Mouse (Mus musculus) adrenal gland, adult 18-20 months (tissue): ENCODE measurements around the gene Shroom1. TPM values are rescaled to one million over a fixed set of nuclear protein-coding genes. Genes with fewer than 3 reads are reported as not detected.

Experiments
- DNase-seq, 2 experiments: peaks; one replicate each; pipeline ENCODE4 v3.0.0; 2021 to 2022; ENCODE audit warnings: low spot score in 2 of 2
- total RNA-seq, 2 experiments: library from RNA; stranded (reverse); gene quantifications; 1 replicate in 1 of 2; 2 replicates in 1 of 2; pipeline ENCODE4 v1.2.3; 2021

Gene Shroom1
- total RNA-seq, 2 experiments from 2014 or later: 3.7 to 10.9 TPM

DNA sequence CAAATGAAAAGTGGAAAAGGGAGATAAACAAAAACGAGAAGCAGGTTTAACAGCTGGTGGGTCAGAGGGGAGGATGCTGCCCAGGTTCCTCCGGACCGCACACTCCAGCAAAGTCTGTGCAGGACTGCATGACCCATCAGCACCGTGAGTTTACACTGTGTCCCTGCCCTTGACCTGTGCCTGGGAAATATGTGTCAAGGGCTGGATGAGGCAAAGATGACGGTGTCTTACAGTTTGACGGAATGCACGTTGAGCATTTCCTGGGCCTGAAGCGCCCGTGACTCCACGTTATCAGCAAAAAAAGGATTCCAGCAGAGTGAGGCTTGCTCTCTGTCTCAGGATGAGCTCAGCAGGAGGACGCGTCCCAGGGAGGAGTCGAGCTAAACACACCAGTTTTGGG, 11.4 kb upstream of the Shroom1 start:
- DNase-seq: no peak

DNA sequence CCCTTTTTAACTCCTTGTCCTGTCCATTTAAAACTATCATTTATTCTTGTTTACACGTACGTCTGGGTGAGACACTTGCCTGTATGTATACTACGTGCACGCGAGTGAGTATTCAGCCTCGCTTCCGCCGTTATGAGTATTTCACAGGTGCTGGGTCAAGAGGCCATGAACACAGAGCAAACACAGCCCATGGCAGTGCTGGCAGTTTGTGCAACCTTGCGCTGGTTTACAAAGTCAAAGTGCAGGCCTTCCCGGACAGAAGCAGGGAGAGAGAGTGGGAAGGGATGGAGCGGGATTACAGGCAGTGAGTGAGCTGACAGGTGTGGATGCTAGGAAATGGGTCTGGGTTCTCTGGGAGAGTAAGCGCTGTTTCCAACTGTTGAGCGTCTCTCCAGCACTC, 10.8 kb upstream of the Shroom1 start:
- no peak for DNase-seq

DNA sequence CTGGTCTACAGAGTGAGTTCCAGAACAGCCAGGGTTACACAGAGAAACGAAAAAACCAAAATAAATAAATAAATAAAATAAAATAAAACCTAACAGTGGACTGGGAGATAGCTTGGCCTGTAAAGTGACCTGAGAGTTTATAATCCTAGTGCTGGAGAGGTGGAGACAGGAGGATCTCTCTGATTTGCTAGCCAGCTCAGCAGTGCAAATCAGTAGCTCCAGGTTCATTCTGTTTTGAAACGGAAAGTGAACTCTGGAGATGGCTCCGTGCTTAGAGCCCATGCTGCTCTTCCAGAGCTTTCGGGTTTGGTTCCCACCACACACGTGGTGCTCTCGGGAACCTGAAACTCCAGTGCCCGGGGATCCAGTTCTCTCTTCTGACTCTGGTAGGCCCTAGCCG, 9.0 kb upstream of the Shroom1 start:
- DNase-seq: no peak

DNA sequence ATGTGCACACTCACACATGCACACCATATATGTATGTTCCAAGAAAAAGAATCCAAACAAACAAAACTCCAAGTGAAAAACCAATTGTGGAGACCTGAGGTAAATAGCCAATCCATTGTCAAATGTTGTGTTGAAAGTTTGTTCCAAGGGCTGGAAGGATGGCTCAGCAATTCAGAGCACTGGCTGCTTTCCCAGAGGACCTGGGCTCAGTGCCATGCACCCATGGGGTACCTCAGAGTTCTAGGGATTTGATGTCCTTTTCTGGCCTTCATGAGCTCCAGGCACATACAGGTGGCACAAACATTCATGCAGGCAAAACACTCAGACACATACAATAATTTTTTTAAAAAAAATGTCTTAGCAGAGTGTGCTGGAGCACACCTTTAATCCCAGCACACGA, 8.5 kb upstream of the Shroom1 start:
- peak; percentile 49 for DNase-seq

DNA sequence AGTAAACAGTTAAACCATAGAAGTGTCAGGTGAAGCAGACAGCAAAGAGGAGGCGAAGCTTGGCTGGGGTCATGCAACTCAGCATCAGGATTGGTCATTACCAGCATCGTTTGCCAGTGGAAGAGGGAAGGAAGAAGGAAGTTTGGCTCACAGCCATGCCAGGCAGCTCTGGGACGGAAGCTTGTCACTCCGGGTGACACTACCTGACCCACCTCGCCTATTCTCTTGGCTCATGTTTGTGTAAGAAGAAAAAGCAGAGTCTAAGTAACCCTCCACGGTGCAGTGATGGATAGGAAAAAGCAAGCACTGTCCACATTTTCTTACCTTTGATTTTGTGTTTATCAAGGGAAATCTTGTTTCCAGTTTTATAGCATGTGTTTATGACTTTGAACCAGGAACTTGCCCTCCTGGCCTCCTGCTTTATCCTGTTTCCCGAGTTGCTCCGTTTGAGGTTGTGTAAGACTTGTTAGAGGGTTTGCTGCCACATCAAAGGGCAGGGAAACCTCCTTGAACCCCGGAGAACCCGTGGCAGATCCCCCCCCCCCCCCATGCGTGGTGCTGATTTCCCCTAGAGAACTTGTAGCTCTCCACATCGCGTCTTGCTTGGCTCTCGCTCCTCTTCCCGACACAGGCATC, 6.8 kb upstream of the Shroom1 start:
- no peak for DNase-seq

DNA sequence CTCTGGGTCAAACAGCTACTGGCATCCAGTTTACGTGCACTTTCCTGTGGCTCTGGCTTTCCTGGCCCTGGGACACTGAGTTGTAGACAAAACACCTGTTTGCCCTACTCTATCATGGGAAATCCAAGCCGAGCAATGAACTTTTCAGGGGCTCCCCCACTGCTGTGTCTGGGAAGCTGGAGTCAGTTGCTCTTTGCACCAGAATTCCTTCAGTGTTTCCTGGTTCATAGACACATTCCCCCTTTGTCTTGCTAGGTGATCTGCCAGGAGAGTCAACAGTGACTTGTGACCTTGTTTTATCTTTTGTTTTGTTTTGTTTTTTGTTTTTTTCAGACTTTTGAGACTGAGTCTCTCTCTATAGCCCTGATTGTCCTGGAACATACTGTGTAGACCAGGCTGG, 5.6 kb upstream of the Shroom1 start:
- no peak for DNase-seq

DNA sequence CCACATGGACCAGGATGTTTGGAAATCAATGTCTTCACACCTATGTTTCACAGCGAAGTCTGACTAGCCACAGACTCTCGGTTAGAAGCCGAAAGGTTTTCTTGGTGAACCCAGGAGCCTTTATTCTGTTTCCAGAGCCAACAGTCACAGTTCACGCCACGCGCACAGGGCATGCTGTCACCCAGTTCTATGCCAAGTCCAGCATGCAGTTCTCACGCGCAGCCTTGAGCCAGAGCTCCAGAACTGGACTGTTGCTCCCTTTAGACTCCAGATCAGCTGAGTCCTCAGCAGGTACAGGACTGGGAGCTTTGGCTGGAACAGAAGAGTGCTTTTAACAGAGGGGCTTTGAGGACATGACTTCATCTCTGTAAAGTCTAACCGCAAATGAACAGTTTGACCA, 4.6 kb upstream of the Shroom1 start:
- DNase-seq: no peak

DNA sequence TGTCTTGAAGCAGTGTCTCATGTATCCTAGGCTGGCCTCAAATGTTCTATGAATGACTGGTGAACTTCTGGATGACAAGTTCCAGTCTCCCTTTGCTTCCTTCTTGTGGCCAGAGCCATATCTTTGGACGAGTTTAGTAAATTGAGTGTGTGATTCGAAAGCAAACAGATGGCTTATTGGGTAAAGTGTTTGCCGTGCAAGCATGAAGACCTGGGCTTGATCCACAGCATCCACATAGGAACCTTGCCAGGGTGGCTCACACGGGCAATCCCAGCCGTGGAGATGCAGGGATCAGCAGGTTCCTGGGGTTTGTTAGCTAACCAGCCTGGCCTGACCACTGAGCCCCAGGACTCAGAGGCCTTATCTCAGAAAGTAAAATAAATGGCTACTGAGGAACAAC, 4.0 kb upstream of the Shroom1 start:
- no peak for DNase-seq

DNA sequence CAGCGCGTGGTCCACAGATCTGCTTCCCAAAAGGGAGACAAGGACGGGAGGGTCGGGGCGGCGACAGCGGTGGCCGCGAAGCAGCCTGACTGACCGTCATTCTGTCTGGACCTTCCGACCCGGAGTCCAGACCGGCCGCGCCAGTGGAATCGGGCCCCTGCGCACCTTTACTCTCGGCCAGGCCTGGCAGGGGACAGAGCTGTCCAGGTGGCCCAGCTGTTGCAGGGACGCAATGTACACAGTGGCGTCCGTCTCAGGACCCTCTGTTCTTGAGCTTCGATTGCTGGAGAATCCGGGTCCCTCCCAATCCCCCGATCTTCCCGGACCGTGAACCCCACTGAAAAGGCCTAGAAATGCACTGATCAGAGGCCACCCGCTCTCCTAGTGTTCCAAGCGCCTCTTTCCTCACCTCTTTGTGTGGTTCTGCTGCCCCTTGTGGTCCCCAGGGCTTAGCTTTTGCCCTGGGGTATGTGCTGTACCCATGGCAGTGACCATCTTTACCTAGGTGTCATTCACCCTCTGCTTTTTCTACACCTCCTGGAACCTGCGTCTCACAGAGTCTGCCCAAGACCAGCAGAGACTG, 458 bp downstream of the Shroom1 start:
- DNase-seq: no peak

DNA sequence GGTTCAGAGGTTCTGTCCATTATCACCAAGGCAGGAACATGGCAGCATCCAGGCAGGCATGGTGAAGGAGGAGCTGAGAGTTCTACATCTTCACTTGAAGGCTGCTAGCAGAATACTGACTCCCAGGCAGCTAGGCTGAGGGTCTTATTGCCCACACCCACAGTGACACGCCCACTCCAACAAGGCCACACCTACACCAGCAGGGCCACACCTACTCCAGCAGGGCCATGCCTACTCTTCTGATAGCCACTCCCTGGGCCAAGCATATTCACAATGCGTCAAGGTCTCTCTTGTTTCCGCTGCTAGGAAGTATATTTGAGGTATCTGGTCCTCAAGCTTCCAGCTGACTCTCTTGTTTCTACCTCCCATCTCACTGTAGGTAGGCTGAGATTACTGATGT, 2.0 kb downstream of the Shroom1 start:
- no peak for DNase-seq

DNA sequence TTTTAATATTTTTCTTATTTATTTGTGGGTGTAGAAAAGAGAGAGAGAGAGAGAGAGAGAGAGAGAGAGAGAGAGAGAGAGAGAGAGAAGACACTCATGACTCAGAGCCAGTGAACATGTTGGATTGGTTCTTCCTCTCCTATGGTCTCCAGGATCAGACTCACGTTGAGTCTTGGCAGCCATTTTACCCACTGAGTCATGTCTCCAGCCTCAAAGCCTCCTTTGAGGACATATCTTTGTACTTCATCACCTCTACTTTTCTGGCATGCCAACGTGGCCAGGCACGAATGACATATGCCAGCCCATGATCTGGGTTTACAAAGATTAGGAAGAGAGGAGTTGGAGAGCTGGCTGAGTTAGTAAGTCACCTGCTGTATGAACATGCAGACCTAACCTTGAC, 3.2 kb downstream of the Shroom1 start:
- DNase-seq: no peak

DNA sequence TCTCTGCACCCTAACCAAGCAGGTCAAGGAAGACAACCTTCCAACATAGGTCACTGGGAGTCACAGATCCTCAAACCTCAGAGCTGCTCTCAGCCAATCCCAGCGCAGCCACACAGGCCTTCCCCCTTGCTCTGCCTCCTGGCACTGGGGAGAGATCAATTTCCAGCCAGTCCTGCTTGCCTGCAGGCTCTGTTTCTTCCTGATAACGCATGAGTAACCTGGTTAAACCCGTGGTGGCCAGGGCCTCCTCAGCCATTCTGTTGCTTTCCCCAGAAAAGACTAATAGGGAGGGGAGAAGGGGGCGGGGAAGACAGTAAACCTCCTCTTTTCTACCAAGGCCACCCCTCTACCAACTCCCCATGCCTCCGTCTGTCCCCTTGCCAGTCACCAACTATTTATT, 4.7 kb downstream of the Shroom1 start:
- no peak for DNase-seq

DNA sequence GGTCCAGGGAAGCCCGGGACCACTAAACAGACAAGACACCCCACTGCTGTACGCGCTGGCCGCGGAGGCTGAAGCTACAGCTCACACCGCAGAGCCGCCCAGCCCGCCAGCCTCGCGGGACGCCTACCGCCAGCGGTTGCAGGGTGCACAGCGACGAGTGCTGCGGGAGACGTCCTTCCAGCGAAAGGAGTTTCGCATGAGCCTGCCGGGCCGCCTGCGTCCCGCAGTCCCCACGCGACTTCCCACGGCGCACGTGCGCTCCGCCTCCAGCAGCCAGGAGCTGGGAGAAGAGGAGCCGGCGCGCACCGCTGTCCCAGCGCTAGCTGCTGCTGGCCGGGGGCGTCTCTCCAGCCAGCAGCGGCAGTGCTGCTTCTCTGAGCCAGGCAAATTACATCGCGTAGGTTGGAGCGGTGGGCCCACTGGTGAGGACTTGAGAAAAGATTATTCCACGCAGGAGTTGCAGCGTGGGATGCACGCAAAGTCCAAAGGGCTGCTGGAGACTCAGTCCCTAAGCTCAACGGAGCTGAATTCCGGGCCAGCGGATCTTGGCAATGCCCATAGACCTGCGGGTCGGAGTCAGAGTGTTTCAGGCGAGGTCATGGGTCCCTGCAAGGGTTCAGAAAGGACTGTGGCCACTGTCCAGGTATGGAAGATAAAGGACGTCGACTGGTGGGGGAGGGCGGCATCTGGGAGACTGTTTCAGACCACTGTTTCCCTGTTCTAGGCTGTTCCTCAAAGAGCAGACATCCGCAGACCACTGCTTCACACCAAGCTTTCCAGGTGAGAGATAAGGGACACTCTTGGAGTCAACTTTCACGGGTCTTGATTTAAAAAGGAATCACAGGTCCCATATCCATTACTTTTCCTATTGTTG, 6.8 kb downstream of the Shroom1 start:
- DNase-seq: no peak

DNA sequence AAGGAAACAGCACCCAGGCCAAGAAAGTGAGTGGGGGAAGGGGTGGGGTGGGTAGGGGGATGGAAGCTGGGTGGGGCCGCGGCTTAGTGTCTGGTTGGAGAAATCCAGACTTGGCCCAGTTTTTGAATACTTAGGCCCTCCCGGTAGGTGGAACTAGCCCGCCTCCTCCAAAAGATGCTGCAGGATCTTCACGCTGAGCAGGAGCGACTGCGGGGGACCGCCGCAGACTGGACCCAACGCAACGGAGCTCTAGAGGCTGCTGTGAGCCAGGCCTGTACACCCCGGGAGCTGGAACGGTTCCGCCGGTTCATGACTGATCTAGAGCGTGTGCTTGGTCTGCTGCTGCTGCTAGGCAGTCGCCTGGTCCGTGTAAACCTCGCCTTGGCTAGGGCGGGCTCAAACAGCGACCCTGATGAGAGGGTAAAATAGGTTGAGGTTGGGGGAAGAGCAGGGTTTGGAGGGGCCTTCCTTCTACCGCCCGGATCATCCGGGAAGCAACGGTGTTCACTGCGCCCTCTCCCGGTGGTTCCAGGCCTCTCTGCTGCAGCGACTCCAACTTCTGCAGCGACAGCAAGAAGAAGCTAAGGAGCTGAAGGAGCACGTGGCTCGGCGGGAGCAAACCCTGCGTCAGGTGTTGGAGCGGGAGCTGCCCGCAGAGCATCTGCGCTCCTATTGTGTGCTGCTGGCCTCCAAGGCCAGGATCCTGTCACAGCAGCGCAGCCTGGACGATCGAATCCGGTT, 9.4 kb downstream of the Shroom1 start:
- DNase-seq: peak; percentile 73 to 78

DNA sequence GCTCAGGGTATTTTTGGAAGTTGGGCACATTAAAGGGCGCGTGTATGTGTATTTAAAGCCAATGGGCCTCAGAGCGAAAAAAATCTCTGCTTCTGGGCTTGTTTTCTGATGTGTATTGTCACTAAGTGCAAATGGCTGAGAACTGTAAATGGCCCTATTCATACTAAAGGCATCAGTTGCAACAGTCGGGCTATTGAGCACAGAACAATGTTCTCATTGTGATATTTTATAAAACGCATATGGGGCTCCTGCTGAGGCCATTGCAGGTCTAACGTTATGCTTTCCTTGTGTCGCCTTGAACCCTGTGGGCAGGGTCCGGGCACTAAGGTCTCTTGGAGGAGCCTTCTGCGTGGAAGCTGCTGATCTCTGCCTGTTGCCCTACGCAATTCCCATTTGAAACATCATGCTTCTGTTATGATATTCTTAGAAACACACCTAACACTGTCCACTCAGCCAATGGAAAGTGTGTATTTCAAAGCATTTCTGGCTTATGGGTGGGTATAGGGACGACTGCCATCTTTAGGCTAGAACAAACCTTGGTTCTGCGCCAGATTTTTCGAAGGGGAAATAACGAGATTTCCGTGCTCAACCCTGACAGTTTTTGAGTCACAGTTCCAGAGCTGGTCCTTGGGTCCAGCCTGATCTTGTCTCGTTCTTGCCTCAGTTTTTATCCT, 12.4 kb downstream of the Shroom1 start:
- no peak for DNase-seq

DNA sequence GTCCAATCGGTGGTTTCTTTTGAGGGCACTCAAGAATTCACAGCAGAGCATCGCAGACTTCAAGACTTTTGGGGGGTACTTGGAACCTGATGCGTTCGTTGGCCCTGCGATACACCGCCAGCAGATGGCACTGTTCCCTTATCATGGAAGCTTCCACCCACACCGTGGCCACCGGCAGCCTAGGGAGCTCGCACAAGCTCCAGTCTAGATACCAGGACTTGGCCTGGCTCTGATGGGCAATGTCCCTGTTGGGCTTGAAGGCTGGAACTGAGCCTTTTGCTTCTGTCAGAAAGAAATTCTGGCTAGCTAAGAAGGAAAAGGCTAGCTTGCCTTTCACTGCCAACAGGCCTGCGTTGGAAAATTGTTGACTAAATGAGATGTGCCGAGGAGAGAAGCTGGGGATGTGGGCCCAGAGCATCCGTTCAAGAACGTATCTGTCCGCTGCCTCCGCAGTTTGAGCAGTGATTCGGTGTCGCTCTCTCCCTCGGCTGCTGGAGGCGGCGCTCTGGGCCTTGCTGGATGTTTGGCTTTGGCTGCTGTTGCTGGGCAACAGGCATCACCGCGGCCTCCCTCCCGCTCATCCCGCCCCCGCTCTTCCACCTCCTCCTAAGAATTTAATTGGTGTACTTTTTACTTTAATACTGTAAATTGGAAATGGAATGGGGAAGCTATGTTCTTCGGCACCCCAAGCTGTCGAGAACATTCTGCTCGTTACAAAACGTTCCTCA, 13.1 kb downstream of the Shroom1 start, which contains the start of gene Gm9837:
TSS of gene Gm9837 (minus strand) at position 512 of the 728 bp plus-strand sequence.
- DNase-seq: peak; percentile 91 to 92

DNA sequence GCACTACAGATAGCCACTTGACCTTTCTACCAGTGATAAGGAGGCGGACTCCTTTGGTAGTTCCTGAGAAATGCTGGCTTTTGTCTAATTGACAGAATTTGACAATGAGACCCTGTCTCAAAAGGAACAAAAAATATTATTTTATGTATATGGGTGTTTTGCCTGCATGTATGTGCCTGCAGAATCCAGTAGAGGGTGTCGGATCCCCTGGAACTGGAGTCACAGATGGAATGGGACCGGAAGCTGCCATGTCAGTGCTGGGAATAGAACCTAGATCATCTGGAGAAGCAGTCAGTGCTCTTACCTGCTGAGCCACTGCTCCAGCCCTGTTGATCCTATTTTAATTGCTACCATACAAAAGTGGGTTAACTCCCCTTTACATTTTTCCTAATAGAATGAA, 15.7 kb downstream of the Shroom1 start:
- no peak for DNase-seq

DNA sequence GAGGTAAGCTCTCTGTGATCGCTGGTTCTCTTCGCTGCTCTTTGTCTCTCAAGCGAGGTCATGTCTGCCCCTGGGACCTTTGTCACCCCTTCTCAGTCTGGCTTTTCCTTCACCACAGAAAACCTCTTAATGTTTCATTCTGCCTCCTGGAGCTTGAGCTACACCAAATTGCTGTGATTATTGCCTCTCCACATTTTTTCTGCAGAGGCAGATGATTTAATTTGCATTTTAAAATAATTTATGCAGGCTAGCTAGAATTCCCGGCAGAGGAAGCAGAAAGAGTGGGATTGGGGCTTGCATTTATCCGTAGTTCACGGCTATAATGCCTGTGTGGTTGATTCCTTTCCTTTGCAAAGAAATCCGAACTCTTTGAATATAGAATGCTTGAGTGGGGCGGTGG, 18.6 kb downstream of the Shroom1 start:
- DNase-seq: no peak

DNA sequence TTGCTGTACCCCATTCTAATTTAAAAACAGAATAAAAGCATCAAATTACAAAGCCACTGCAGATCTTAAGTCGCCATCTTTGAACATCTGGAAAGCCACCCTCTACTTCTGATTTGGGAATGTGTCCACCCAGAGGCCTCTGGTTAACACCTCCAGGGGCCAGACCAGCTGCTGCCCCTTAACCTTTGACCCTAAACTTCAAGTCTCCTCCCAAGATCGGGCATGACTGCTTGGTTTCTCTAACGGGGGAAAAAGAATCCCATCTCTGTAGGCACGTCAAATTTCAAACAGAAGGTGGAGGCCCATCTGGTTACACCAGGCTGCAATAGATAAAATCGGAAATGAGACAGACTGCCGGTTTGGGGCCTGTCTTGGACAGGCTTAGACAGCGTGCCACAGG, 20.8 kb downstream of the Shroom1 start:
- no peak for DNase-seq
